Mouse (Mus musculus): Measurements from ENCODE around the gene Ttbk1. TPM values are rescaled to one million over a fixed set of nuclear protein-coding genes. Genes with fewer than 3 reads are reported as not detected.
A peak's percentile ranks its signal among the peaks of the same experiment; 100 is the strongest.
"Not testable (repeated sequence)": the region's sequence is repeated elsewhere in the genome, so short reads cannot be mapped to it uniquely, and the experiment has no call there.

The Ttbk1 gene
- polyA plus RNA-seq, 1 experiment from 2014 or later = 0.09 TPM

- no peak for DNase-seq (ENCODE audit: low spot score)
- Histone ChIP-seq H3K36me3 (peaks cover 32% of the 10 kb centered on the region), H3K4me1 (no peaks in the 10 kb centered on the region), H3K27ac (no peak overlapping the region), H3K9me3 (no peaks in the 10 kb centered on the region), H3K27me3 (ENCODE audit: insufficient read depth, poor library complexity, severe bottlenecking) (no peaks in the 10 kb centered on the region; the same call in 1 of the 2 replicates), H3K4me3 (no peak overlapping the region)
- WGBS = 82% methylated on average over 2 of the region's 2 CpGs
Observed at GRCm38 (mm10) chr17:46502775-46503174, 15.3 kb upstream of the Ttbk1 start.

GRCm38 (mm10) chr17:46497956-46498355 is 10.5 kb upstream of the Ttbk1 start:
- Histone ChIP-seq H3K27ac (no peak overlapping the region), H3K9me3 (no peaks in the 10 kb centered on the region), H3K36me3 (peaks cover 28% of the 10 kb centered on the region), H3K4me3 (no peak overlapping the region), H3K4me1 (peaks cover 9% of the 10 kb centered on the region), H3K27me3 (ENCODE audit: insufficient read depth, poor library complexity, severe bottlenecking) (peaks cover 34% of the 10 kb centered on the region)
- DNase-seq (ENCODE audit: low spot score) = no peak
- 73% methylated on average over 8 of the region's 8 CpGs for WGBS

DNA sequence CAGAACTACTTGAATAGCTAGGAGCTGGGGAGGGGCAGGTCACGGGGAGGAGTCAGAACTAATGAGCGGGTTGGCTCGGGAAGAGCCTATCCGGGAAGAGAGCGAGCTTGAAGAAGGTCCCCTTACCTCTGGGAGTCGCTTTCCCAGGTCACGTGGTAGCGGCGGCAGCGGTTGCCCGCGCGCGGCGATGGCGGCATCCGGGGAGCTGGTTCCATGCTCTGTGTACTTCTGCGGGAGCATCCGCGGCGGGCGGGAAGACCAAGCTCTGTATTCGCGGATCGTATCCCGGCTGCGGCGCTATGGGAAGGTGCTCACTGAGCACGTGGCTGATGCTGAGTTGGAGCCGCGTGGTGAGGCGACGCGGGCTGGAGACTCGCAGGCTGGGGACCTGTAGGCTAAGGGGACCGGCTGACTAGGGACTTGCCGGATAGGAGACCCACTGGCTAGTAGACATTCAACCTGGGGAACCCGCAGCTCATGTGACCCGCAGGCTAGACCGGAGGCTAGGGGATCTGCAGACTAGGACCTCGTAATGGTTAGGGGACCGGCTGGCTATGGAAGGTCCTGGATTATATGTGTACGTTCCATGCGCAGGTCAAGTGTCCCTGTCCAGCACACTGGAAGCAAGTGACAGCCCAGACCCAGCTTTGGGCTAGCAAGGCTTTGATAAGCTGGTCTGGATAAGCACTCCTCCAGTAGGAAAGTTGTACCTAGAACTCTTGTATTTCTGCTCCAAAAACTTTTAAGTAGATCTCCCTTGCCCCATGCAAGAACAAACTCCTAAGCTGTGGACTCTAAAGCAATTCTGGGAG is 9.4 kb upstream of the Ttbk1 start, which contains the start of gene Dnph1:
Dnph1 (plus strand) TSS at position 89 of the 812 bp plus-strand sequence.
- H3K4me3 ChIP-seq = peak within 1 kb of the TSS; percentile 79
- H3K27ac ChIP-seq = peak within 1 kb of the TSS; percentile 87
- H3K4me1 ChIP-seq = peaks cover 9% of the 10 kb centered on the region
- H3K9me3 ChIP-seq = no peaks in the 10 kb centered on the region
- H3K36me3 ChIP-seq = peaks cover 28% of the 10 kb centered on the region
- peaks cover 41% of the 10 kb centered on the region for H3K27me3 ChIP-seq (ENCODE audit: insufficient read depth, poor library complexity, severe bottlenecking)
- under 1% methylated on average over 44 of the region's 44 CpGs for WGBS
- peak; percentile 96 for DNase-seq (ENCODE audit: low spot score)

DNA sequence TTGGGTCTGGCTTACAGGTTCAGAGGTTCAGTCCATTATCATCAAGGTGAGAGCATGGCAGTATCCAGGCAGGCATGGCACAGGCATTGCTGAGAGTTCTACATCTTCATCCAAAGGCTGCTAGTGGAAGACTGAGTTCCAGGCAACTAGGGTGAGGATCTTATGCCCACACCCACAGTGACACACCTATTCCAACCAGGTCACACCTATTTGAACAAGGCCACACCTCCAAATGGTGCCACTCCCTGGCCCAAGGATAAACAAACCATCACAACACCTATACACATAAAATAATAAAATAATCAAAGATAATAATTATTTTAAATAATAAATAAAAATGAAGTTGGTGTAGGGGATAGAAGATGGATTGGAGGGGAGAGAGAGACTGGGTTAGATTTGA is 8.6 kb upstream of the Ttbk1 start:
- not testable (repeated sequence) for H3K4me3 ChIP-seq; H3K4me1 ChIP-seq; DNase-seq (ENCODE audit: low spot score); H3K9me3 ChIP-seq; H3K27ac ChIP-seq
- Histone ChIP-seq H3K36me3 (peaks cover 25% of the 10 kb centered on the region), H3K27me3 (ENCODE audit: insufficient read depth, poor library complexity, severe bottlenecking) (peaks cover 41% of the 10 kb centered on the region)

DNA sequence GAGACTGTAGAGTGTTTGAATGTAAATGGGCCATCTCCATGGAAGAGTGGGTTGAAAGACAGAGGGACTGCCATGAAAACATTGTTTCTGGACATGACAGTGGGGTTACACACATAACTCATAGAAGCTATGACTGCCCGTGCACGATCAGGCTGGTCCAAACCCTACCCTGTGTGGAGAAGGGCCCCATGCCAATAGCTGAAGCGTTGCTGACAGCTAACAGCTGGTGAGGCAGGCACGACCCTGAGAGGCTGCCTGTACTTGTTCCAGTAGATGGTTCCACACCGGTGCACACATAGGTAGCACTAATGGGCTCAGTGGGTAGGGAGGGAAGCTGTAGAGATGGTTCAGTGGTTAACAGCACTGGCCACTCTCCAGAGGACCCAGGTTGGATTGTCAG is 8.0 kb upstream of the Ttbk1 start:
- 77% methylated on average over 5 of the region's 5 CpGs for WGBS
- peaks cover 9% of the 10 kb centered on the region for H3K4me1 ChIP-seq
- no peak overlapping the region for H3K27ac ChIP-seq
- peaks cover 41% of the 10 kb centered on the region for H3K27me3 ChIP-seq (ENCODE audit: insufficient read depth, poor library complexity, severe bottlenecking)
- no peak overlapping the region for H3K4me3 ChIP-seq
- no peak for DNase-seq (ENCODE audit: low spot score)
- peaks cover 20% of the 10 kb centered on the region for H3K36me3 ChIP-seq
- no peaks in the 10 kb centered on the region for H3K9me3 ChIP-seq

- Histone ChIP-seq H3K27ac (no peak overlapping the region), H3K4me3 (peak overlapping the region; percentile 60), H3K27me3 (ENCODE audit: insufficient read depth, poor library complexity, severe bottlenecking) (peaks cover 86% of the 10 kb centered on the region), H3K4me1 (peaks cover 21% of the 10 kb centered on the region), H3K9me3 (no peaks in the 10 kb centered on the region), H3K36me3 (no peaks in the 10 kb centered on the region)
- DNase-seq (ENCODE audit: low spot score) = no peak
- WGBS = under 1% methylated on average over 13 of the region's 22 CpGs
Observed at GRCm38 (mm10) chr17:46486995-46487394, 480 bp downstream of the Ttbk1 start.

- DNase-seq (ENCODE audit: low spot score) = no peak
- Histone ChIP-seq H3K4me1 (peaks cover 24% of the 10 kb centered on the region), H3K27ac (0 out of 2 replicates have a peak overlapping the region, but pooled peaks have one; percentile 37), H3K9me3 (no peaks in the 10 kb centered on the region), H3K4me3 (peak overlapping the region; percentile 57), H3K27me3 (ENCODE audit: insufficient read depth, poor library complexity, severe bottlenecking) (peaks cover 99% of the 10 kb centered on the region), H3K36me3 (no peaks in the 10 kb centered on the region)
- WGBS = 14% methylated on average over 6 of the region's 6 CpGs
Observed at GRCm38 (mm10) chr17:46484461-46484875, 3.0 kb downstream of the Ttbk1 start.

GRCm38 (mm10) chr17:46484021-46484431 is 3.4 kb downstream of the Ttbk1 start:
- Histone ChIP-seq H3K36me3 (no peaks in the 10 kb centered on the region), H3K27me3 (ENCODE audit: insufficient read depth, poor library complexity, severe bottlenecking) (peaks cover 99% of the 10 kb centered on the region), H3K4me1 (peaks cover 24% of the 10 kb centered on the region), H3K4me3 (peak overlapping the region; percentile 57), H3K9me3 (no peaks in the 10 kb centered on the region), H3K27ac (peak overlapping the region; percentile 59; the same call in 1 of the 2 replicates)
- no peak for DNase-seq (ENCODE audit: low spot score)
- 5% methylated on average over 13 of the region's 13 CpGs for WGBS

DNA sequence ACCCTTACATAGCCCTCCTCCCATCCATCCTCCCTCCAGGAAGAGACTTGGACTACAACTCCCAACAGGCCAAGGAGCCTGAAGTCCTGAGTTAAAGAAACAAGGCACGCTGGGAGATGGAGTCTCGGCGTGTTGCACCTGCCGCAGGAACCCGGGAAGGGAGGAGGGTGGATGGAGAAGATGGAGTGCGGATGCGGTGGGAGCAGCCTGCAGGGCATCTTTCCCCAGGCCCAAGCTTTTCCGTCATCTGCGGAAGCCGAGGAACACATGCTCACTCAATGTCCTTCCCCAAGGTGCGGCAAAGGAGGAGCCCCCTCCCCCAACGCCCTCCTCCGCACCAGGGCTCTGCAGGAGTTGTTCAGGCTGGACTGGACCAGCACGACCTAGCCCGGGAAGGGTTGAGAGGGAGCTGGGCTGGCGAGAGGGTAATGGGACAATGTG is 3.9 kb downstream of the Ttbk1 start:
- H3K9me3 ChIP-seq = no peaks in the 10 kb centered on the region
- peak overlapping the region; percentile 57 for H3K4me3 ChIP-seq
- under 1% methylated on average over 16 of the region's 16 CpGs for WGBS
- DNase-seq (ENCODE audit: low spot score) = no peak
- H3K27me3 ChIP-seq (ENCODE audit: insufficient read depth, poor library complexity, severe bottlenecking) = peaks cover 99% of the 10 kb centered on the region
- peaks cover 24% of the 10 kb centered on the region for H3K4me1 ChIP-seq
- H3K27ac ChIP-seq = peak overlapping the region; percentile 59; the same call in 1 of the 2 replicates
- H3K36me3 ChIP-seq = no peaks in the 10 kb centered on the region

DNA sequence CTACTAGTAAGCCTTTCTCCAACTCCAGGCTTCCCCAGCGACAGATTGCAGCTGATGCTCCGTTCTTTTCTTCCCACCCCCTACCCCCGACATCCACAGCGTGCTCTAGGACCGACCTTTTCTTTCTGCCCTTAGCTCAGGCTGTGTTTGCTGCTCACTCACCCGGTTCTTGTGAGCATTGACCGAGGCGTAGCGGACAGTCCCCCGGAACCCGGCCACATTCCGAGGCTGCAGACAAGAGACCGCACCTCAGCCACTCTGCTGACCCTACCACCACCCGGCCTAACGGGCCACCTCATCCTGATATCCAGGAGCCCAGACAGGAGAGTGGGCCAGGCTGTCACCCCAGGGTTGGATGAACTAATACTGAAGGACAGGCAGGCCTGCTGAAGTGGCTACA is 10.2 kb downstream of the Ttbk1 start:
- Histone ChIP-seq H3K4me1 (peaks cover 12% of the 10 kb centered on the region; the same call in 1 of the 2 replicates), H3K36me3 (no peaks in the 10 kb centered on the region), H3K9me3 (no peaks in the 10 kb centered on the region), H3K27ac (no peak overlapping the region), H3K4me3 (no peak overlapping the region), H3K27me3 (ENCODE audit: insufficient read depth, poor library complexity, severe bottlenecking) (peaks cover 60% of the 10 kb centered on the region)
- no peak for DNase-seq (ENCODE audit: low spot score)
- 80% methylated on average over 15 of the region's 15 CpGs for WGBS

- Histone ChIP-seq H3K4me3 (no peak overlapping the region), H3K4me1 (peaks cover 12% of the 10 kb centered on the region; the same call in 1 of the 2 replicates), H3K9me3 (no peaks in the 10 kb centered on the region), H3K36me3 (no peaks in the 10 kb centered on the region), H3K27me3 (ENCODE audit: insufficient read depth, poor library complexity, severe bottlenecking) (peaks cover 53% of the 10 kb centered on the region), H3K27ac (no peak overlapping the region)
- no peak for DNase-seq (ENCODE audit: low spot score)
- WGBS = 67% methylated on average over 8 of the region's 8 CpGs
Observed at GRCm38 (mm10) chr17:46476601-46477000, 10.9 kb downstream of the Ttbk1 start.

DNA sequence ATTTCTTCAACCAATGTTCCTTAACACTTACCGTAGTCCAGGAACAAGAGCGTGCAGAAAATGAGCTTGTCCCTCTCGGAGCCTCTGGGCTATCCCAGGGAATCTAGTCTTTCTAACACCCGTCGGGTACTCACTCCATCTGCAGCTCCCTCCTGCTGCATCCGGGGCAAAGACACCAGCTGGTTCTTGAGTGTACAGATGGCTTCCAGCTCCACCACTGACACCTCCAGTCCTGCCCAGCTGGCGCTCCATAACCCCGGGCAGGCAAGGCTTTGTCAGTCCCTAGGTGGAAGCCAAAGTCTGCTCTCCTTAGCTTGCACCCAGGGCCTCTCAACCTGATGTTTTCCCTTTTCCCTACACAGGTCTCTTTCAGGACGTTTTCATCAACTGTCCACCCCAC is 19.6 kb downstream of the Ttbk1 start:
- no peak for DNase-seq (ENCODE audit: low spot score)
- H3K4me3 ChIP-seq = no peak overlapping the region
- 0 out of 2 replicates have a peak, but pooled peaks cover 13% of the 10 kb centered on the region for H3K4me1 ChIP-seq
- no peaks in the 10 kb centered on the region for H3K36me3 ChIP-seq
- H3K9me3 ChIP-seq = no peaks in the 10 kb centered on the region
- no peak overlapping the region for H3K27ac ChIP-seq
- WGBS = 74% methylated on average over 9 of the region's 9 CpGs
- peaks cover 62% of the 10 kb centered on the region for H3K27me3 ChIP-seq (ENCODE audit: insufficient read depth, poor library complexity, severe bottlenecking)

DNA sequence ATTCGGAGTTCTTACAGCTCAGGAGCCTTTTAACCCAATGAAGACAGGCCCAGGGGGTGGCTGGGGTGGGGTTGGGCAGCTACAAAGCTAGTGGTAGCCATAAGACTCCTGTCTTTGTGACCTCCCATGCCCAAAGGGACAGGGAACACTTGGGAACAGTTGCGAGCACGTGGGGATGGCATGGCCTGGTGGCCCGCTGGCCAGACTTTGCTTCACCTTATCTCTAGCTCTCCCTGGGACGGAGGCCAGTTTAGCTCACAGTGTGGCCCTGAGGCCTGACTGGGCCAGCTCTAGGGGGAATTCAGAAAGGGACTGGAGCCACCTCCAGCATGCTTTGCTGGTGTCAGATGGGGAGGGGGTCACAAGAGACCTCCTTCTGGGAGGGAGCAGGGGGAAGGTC is 25.2 kb downstream of the Ttbk1 start:
- WGBS = 55% methylated on average over 5 of the region's 5 CpGs
- Histone ChIP-seq H3K36me3 (no peaks in the 10 kb centered on the region), H3K27ac (no peak overlapping the region), H3K4me1 (peaks cover 52% of the 10 kb centered on the region), H3K9me3 (no peaks in the 10 kb centered on the region), H3K27me3 (ENCODE audit: insufficient read depth, poor library complexity, severe bottlenecking) (peaks cover 92% of the 10 kb centered on the region), H3K4me3 (no peak overlapping the region)
- DNase-seq (ENCODE audit: low spot score) = no peak
